Mouse (Mus musculus) gastrocnemius, postnatal 36 days (tissue): ENCODE measurements around the gene Srpx2. TPM values are rescaled to one million over a fixed set of nuclear protein-coding genes. Genes with fewer than 3 reads are reported as not detected.

ENCODE experiments used
- DNase-seq, 2 experiments: peaks; one replicate each; pipeline ENCODE4 v3.0.0; 2022
- intact Hi-C: fragments of 180-260 bp; cut with DNase I; formaldehyde crosslinking; loops from one replicate; pipeline ENCODE4 v1.15.1; 2025
- long read RNA-seq, 2 experiments: library from polyadenylated mRNA; stranded (forward); transcript quantifications; one replicate each; pipeline ENCODE4 v2.0.0; 2021
- total RNA-seq, 2 experiments: library from RNA; stranded (reverse); gene quantifications; 2 replicates each; pipeline ENCODE4 v1.2.3; 2021

Gene Srpx2
- total RNA-seq = 1 to 10 TPM; 2.7 to 3.5 TPM
- long read RNA-seq, experiment 1, partial matches to known transcripts = 1 of 1 reads
- long read RNA-seq, experiment 1, other reads (novel, unspliced or antisense) = 0 of 1 reads
- long read RNA-seq, experiment 2, partial matches to known transcripts = 0 of 1 reads
- long read RNA-seq, experiment 2, other reads (novel, unspliced or antisense) = 0 of 1 reads

DNA sequence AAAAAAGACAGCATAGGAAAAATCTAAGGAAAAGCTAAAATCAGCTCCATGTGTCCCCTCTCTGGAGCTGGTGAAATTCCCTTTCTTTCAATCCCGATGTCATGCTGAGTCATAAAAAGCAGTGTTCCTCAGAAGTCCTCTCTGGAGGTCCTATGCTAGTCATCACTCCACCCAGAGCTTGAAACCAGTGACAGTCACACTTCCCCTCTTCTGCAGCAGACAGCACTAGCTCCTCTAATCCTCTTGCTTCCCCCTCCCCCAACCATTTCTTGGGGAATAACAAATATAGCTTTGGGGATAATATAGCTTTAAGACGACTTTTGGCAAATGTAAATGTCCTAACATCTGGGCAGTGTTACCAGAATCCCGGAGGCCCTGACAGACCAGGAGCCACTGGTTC is at the start of gene Srpx2:
Gene Srpx2 (plus strand): TSS at position 166 of the 400 bp plus-strand sequence.
- intact Hi-C loops = no loop called here
- DNase-seq = no peak

- intact Hi-C loops = no loop called here
Measured at GRCm38 (mm10) chrX:133869743-133870142, 38.5 kb upstream of the Srpx2 start.

DNA sequence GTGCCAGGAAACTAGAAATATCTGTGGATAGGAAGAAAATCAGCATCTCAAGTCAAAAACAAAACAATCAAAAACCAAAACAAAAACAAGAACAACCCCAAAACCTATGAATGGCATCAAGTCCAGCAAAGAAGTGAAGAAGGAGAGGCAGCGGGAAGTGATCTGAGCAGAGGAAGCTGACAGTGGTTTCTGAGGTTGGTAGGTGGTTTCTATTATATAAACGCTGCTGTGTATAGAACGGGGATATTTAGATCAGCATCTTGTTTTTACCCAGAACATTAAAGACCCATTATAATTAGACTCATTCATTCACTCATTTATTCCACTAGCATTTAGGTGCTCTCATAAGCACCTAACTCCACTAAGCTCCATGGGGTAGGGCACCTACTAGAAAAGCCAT is 20.9 kb upstream of the Srpx2 start:
- intact Hi-C loops = no loop called here
- DNase-seq = no peak

More at GRCm38 (mm10) chrX:133869743-133870142, 38.5 kb upstream of the Srpx2 start:
- DNase-seq = no peak

DNA sequence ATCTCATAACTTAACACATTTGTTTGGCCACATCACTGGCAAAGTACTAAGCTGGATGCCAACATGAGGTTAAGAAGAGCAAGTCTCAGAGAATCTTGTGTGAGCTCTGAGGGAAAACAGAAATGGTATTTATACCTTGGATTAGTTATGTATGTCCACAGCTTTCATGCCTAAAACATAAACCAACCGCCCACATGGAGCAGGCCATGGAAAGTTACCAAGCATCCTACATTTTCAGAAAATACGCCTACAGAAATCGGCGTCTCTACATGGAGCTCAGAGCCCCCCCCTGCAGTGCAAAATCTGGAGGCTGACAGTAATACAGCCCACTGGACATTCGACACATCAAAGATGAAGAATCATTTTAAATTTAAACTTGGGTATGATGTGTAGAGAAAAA is 20.1 kb upstream of the Srpx2 start:
- DNase-seq = no peak
- intact Hi-C loops = no loop called here

DNA sequence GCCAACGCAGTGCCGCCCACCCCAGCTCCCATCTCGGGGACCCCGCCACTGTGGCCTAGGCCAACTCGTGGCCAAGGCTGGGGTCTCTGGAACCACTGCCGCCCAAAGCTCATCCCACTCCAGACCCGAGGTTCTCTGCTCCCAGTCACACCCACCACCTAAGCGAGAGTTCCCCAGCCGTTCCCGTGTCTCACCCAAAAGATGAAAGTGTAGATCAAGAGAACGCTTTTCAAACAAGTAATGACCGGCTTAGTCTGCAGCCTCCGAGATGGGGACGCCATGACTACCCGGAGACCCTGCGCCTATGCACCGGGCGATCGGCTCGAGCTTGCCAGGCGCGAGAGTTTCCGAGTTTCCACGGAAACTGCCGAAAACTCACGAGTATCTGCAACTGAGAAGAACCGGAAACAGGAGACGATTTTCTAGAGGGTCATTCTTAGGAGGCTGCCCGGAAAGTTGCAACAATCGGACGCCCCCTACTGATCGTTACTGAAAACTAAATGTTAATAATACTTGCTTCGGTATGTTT is 10.1 kb upstream of the Srpx2 start, which contains the start of gene Tspan6:
Gene Tspan6 (minus strand): TSS at position 416 of the 529 bp plus-strand sequence.
- intact Hi-C loops = loop anchor here (5.0 kb wide), 1 partner anchor 111 kb away; no protein-coding TSS in a partner anchor
- DNase-seq = peak; percentile 57 to 70

- intact Hi-C loops = no loop called here
- DNase-seq = no peak
Measured at GRCm38 (mm10) chrX:133911397-133912103, 3.3 kb downstream of the Srpx2 start.

- intact Hi-C loops = no loop called here
- DNase-seq = no peak
Measured at GRCm38 (mm10) chrX:133913006-133913405, 4.8 kb downstream of the Srpx2 start.

- intact Hi-C loops = no loop called here
- DNase-seq = no peak
Measured at GRCm38 (mm10) chrX:133914219-133914618, 6.0 kb downstream of the Srpx2 start.

DNA sequence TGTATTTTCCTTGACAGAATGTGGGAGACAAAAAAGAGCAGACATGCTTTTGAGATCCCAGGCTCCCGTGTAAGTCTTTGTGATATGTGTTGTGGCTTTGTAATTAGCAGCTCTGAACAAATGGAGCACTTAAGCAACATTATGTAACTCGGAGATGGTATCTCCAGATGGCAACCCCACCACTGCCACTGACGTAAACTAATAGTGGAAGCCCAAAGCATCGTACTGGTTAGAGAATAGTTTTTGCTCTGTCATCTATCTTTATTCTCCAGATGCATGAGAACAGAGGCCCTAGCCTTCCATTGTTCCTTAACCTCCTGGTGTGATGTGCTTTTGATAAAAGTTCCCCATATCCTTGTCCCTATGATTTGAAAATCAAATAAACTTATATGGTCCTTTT is 13.0 kb downstream of the Srpx2 start:
- no peak for DNase-seq
- intact Hi-C loops = no loop called here

DNA sequence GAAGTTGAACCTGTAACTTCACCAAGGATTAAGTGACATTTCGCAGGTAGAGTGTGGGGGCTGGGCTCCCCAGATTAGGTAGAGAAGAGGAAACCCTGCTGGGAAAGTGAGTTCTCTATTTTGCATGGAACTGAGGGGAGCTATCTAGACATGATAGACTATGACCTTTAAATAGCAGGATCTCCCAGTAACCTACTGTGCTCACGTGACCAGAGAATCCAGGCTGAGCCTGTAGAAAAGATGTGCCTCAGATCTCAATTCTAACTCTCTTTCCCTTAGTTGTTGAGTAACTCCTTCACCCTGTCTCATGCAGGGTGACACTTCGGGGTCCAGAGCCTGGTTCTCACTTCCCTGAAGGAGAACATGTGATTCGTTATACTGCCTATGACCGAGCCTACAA is 18.5 kb downstream of the Srpx2 start:
- intact Hi-C loops = no loop called here
- DNase-seq = no peak

DNA sequence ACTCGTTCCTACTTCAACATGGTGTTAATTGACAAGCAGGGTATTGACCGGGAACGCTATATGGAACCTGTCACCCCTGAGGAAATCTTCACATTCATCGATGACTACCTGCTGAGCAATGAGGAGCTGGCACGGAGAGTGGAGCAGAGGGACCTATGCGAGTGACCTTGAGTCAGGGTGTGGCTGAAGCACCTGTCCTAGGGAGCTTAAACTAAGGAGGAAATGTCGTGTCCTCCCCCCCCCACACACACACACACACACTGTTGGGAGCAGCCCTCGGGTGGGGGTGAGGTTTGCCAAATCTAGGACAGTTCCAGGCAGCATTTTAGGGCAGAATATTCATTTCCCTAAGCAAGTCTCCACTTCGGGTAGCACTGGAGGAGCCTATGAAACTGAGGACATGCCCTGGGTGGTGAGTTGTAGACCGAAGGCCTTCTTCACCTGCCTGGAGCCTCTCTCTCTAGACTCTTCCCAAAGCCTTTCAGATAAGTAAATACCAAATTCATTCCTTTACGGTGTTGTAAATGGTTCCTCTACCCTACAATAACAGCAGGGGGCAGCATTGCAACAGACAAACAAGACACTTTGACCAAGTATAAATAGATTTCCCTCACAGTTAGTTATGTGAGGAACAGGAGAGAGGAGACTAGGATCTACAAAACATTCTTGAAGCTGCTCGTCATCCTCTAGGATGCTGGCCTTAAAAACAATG is 23.2 kb downstream of the Srpx2 start:
- intact Hi-C loops = loop anchor here (5.0 kb wide), 1 partner anchor 91 kb away; no protein-coding TSS in a partner anchor
- no peak for DNase-seq

GRCm38 (mm10) chrX:133936605-133937225 is 28.5 kb downstream of the Srpx2 start:
- intact Hi-C loops = no loop called here
- DNase-seq = no peak

DNA sequence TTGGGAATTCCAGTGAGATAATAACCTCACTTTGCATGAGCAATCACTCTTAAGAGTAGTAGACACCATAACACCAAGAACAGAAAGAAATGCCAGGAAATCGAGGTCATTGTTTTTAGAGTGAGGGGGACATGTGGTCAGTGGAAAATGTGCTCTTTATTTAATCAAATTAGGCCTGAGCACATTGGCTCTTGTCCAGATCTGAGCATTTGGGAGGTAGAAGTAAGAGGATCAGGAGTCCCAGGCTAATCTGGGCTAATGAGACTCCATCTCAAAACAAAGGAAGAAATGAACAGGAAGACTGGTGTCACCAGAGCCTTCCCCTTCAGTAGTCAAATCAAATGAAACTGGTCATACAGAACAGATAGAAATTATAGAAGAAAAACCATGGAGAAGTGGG is 31.3 kb downstream of the Srpx2 start:
- intact Hi-C loops = no loop called here
- no peak for DNase-seq

DNA sequence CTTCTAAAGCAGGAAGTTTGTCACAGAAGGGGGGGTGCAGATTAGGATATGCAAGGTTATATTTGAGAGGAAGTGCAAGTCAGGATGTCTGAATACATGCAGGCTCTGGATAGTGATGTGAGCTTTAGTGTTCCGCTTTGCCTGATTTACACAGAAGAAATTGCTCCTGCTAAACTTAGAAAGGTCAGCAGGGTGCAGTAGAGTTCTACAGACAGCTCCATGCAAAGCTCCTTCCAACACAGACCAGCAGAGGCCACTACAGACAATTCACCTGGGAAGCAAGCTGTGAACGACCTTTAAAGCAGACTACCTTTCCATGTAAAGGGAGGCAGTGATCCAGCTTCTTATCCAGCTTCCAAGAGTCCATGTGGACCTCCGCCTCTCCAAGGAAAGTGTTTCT is 39.2 kb downstream of the Srpx2 start:
- intact Hi-C loops = loop anchor here (1.0 kb wide), 1 partner anchor 71 kb away; no protein-coding TSS in a partner anchor
- no peak for DNase-seq

- DNase-seq = no peak
- intact Hi-C loops = no loop called here
Measured at GRCm38 (mm10) chrX:133954661-133955060, 46.4 kb downstream of the Srpx2 start.

DNA sequence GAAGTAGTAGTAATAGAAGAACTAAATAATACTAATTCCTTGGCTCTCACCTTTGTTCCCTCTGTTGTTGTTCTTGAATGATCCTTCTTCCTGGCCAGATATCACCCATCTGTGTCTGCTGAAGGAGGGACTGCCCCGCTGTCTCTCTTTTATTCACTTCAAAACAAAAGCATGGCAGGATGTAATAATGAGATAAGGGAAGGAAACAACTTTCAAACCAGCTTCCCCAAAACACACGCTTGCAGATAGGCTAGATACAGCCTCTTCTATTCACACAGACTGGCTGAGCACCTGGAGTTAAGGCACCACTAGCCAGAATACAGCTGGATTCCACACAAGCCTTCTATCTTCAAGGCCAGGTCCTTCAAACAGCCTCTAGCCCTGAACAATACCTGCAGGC is 52.4 kb downstream of the Srpx2 start:
- no peak for DNase-seq
- intact Hi-C loops = no loop called here

DNA sequence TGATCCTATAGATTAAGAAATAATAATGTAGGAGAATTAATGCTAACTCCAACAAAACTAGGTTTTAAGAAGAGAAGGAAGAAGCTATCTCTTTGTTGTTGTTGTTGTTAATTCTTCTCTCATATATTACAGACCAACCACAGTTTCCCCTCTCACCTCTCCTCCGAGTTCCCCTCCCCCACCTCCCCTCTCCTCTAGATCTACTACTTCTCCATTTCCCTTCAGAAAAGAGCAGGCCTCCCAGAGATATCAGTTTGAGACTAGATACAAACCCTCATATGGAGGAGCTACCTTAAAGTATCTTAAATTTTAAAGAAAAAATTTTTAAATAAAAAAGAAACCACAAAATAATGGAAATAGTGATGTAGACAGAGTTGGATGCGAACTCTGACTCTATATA is 56.4 kb downstream of the Srpx2 start:
- intact Hi-C loops = no loop called here
- no peak for DNase-seq

DNA sequence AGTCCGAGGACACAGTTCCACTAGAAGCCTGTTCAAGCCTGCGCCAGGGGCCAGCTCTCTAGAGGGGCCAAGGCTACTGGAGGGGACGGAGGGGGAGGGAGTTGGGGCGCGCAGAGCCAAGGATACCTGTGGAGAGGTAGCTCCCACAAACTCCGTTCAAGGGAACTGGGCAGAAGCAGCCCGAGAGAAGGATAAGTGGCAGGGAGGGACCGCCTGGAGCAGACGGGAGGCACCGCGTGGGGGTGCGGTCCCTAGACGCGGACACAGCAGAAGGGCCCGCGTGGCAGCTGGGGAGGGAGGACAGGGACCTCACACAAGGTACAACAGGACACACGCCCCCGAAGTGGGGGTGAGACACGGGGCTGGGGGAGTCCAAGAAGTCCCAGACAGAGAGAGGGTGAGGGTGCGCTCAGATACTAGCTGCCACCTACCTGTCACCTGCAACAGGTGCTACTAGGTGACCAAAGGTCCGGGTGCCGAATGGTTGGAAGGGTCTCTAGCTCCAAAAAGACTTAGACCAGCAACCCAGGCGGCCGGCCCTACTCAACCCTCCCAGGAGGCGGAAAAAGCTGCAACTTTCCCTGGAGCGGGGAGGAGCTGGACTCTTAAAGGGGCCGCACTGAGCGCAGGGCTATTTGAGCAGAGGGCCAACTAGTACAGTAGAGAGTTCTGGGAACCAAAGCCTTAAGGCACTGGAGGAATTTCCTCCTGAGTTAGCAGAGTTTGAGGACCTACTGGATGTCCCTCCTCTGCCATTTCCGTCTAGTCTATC is 73.2 kb downstream of the Srpx2 start, which contains the start of gene Sytl4:
Gene Sytl4 (minus strand): TSS at position 582 of the 772 bp plus-strand sequence.
- DNase-seq = peak; percentile 6 to 10
- intact Hi-C loops = no loop called here
